Mouse (Mus musculus) midbrain, embryonic 15.5 days (tissue): ENCODE measurements around the gene Numb. TPM values are rescaled to one million over a fixed set of nuclear protein-coding genes. Genes with fewer than 3 reads are reported as not detected.

Experiments
- ATAC-seq: fragments of 200-750 bp; cut with Nextera tagmentation; replicated peaks from 2 replicates; pipeline ENCODE4 v1.8.0; 2017; ENCODE audit warnings: moderate TSS enrichment
- H3K27ac ChIP-seq: fragments of 300-500 bp; sonication (generic); 2 replicates; pipeline ENCODE4 v1.5.1; 2015; ENCODE audit warnings: mild to moderate bottlenecking, inconsistent platforms
- H3K27me3 ChIP-seq: fragments of 300-500 bp; sonication (generic); replicated peaks from 2 replicates; pipeline ENCODE4 v1.6.1; 2015; ENCODE audit warnings: inconsistent platforms
- H3K36me3 ChIP-seq: fragments of 300-500 bp; sonication (generic); replicated peaks from 2 replicates; pipeline ENCODE4 v1.6.1; 2015; ENCODE audit warnings: inconsistent platforms
- H3K4me1 ChIP-seq: fragments of 300-500 bp; sonication (generic); 2 replicates; pipeline ENCODE4 v1.6.1; 2015; ENCODE audit warnings: inconsistent platforms
- H3K4me2 ChIP-seq: fragments of 300-500 bp; sonication (generic); 2 replicates; pipeline ENCODE4 v1.6.1; 2015; ENCODE audit warnings: inconsistent platforms, mild to moderate bottlenecking, moderate library complexity
- H3K4me3 ChIP-seq: fragments of 300-500 bp; sonication (generic); 2 replicates; pipeline ENCODE4 v1.5.1; 2015; ENCODE audit warnings: mild to moderate bottlenecking, inconsistent platforms
- H3K9ac ChIP-seq: fragments of 300-500 bp; sonication (generic); 2 replicates; pipeline ENCODE4 v1.6.1; 2015; ENCODE audit warnings: mild to moderate bottlenecking, inconsistent platforms
- H3K9me3 ChIP-seq: fragments of 300-500 bp; sonication (generic); 2 replicates; pipeline ENCODE4 v1.6.1; 2016; ENCODE audit warnings: inconsistent platforms
- WGBS: fragments of 180-500 bp; shearing (Covaris S2); methylation state at CpG from one replicate; pipeline ENCODE4 v1.1.7; 2015; ENCODE audit warnings: mixed read lengths; 5-methylcytosine and 5-hydroxymethylcytosine counted together
- polyA plus RNA-seq: library from polyadenylated mRNA; unstranded; fragments of >200 nt; fragmentation: Nextera tagmentation; extraction: Ambion mirVana; gene quantifications from 2 replicates; pipeline ENCODE4 v1.2.1, GENCODE M21; 2015

The Numb gene
- polyA plus RNA-seq, 1 experiment from 2014 or later, result 17.5 TPM

- no peaks in the 10 kb centered on the region for H3K4me1 ChIP-seq
- no peak overlapping the region for H3K4me2 ChIP-seq
- peaks cover 3% of the 10 kb centered on the region; the same call in 1 of the 2 replicates for H3K36me3 ChIP-seq
- no peaks in the 10 kb centered on the region for H3K27me3 ChIP-seq
- ATAC-seq, result no peak
- H3K9ac ChIP-seq, result no peak overlapping the region
- no peak overlapping the region for H3K27ac ChIP-seq
- WGBS, result 98% methylated on average over 3 of the region's 3 CpGs
- H3K4me3 ChIP-seq, result no peak overlapping the region
- H3K9me3 ChIP-seq, result no peaks in the 10 kb centered on the region
These were observed 87.8 kb downstream of the Numb start for GRCm38 (mm10) chr12:83833979-83834378.

GRCm38 (mm10) chr12:83830424-83830823 lies 91.3 kb downstream of the Numb start:
- H3K27ac ChIP-seq, result no peak overlapping the region
- no peaks in the 10 kb centered on the region for H3K4me1 ChIP-seq
- ATAC-seq, result no peak
- H3K9ac ChIP-seq, result no peak overlapping the region
- no peaks in the 10 kb centered on the region for H3K9me3 ChIP-seq
- H3K4me2 ChIP-seq, result no peak overlapping the region
- 84% methylated on average over 3 of the region's 3 CpGs for WGBS
- no peaks in the 10 kb centered on the region for H3K27me3 ChIP-seq
- H3K36me3 ChIP-seq, result no peaks in the 10 kb centered on the region
- no peak overlapping the region for H3K4me3 ChIP-seq

GRCm38 (mm10) chr12:83816616-83817015 lies 105.1 kb downstream of the Numb start:
- no peaks in the 10 kb centered on the region for H3K4me1 ChIP-seq
- H3K4me3 ChIP-seq, result no peak overlapping the region
- H3K27ac ChIP-seq, result no peak overlapping the region
- no peaks in the 10 kb centered on the region for H3K36me3 ChIP-seq
- ATAC-seq, result no peak
- H3K9me3 ChIP-seq, result no peaks in the 10 kb centered on the region
- H3K9ac ChIP-seq, result no peak overlapping the region
- H3K4me2 ChIP-seq, result no peak overlapping the region
- H3K27me3 ChIP-seq, result no peaks in the 10 kb centered on the region
- WGBS, result 87% methylated on average over 1 of the region's 1 CpGs

GRCm38 (mm10) chr12:83811901-83812300 lies 109.8 kb downstream of the Numb start:
- Histone ChIP-seq H3K4me2 (no peak overlapping the region), H3K9ac (no peak overlapping the region), H3K36me3 (peaks cover 9% of the 10 kb centered on the region; the same call in 1 of the 2 replicates), H3K27me3 (no peaks in the 10 kb centered on the region), H3K9me3 (no peaks in the 10 kb centered on the region), H3K4me3 (no peak overlapping the region), H3K4me1 (no peaks in the 10 kb centered on the region), H3K27ac (no peak overlapping the region)
- WGBS, result 95% methylated on average over 3 of the region's 3 CpGs
- no peak for ATAC-seq

DNA sequence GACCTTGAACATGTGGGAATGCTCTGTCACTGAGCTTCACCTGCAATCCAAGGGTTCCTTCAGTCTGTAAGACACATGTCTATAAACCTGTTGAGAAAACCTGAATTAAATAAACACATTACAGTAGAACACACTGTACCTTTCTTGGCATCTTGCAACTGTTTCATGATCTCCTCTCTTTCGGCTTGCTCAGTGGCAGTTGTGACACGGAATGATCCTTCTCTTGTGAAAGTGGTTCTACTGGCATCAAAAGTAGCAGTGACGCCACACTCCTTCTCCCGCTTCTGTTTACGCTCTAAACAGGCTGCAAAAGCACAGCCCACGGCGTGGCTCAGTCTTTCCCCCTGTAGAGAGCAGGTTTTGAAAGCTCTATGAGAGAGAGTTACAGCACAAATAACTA lies 118.1 kb downstream of the Numb start:
- Histone ChIP-seq H3K4me2 (no peak overlapping the region), H3K9me3 (no peaks in the 10 kb centered on the region), H3K27ac (no peak overlapping the region), H3K27me3 (no peaks in the 10 kb centered on the region), H3K4me1 (no peaks in the 10 kb centered on the region), H3K9ac (no peak overlapping the region), H3K36me3 (peaks cover 47% of the 10 kb centered on the region), H3K4me3 (no peak overlapping the region)
- no peak for ATAC-seq
- WGBS, result 95% methylated on average over 7 of the region's 7 CpGs

DNA sequence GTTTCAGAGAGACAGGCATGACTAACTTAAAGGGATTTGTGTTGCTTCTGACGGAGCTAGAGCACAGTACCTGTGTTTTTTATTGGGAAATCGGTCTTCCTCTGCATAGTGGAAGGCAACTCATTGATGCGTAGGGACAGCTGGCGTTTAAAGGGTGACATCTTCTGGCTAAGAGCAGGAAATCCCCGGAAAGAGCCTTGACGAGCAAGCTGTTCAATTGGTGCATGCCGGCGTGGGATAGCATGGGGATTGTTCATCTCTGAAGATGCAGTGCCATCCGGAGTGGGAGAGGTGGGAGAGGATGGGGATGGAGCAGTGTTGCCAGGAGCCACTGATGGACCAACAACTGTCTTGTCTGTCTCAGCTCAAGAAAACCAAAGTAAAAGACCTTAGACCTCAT lies 120.8 kb downstream of the Numb start:
- Histone ChIP-seq H3K4me3 (no peak overlapping the region), H3K36me3 (peaks cover 28% of the 10 kb centered on the region), H3K9ac (no peak overlapping the region), H3K4me2 (no peak overlapping the region), H3K4me1 (no peaks in the 10 kb centered on the region), H3K27me3 (no peaks in the 10 kb centered on the region), H3K27ac (no peak overlapping the region), H3K9me3 (no peaks in the 10 kb centered on the region)
- 36% methylated on average over 9 of the region's 9 CpGs for WGBS
- no peak for ATAC-seq

DNA sequence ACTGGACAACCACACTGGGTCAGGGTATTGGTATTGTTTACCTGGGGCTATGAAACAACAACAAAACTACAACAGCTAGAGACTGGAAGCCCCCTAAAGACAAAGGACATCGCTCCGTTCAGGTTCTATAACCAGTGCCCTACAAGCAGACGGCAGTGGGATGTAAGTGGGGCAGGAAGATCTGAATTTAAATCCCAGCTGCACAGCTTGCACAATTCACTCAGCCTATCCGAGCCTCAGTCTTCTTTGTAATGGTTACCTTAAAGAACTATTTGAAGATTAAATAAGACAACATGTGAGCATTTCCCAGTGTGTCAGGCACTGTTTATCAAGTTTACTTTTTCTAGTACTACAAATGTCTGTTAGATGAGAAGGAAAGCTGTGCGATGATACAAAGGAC lies 123.4 kb downstream of the Numb start:
- 84% methylated on average over 5 of the region's 5 CpGs for WGBS
- H3K36me3 ChIP-seq, result peaks cover 8% of the 10 kb centered on the region

DNA sequence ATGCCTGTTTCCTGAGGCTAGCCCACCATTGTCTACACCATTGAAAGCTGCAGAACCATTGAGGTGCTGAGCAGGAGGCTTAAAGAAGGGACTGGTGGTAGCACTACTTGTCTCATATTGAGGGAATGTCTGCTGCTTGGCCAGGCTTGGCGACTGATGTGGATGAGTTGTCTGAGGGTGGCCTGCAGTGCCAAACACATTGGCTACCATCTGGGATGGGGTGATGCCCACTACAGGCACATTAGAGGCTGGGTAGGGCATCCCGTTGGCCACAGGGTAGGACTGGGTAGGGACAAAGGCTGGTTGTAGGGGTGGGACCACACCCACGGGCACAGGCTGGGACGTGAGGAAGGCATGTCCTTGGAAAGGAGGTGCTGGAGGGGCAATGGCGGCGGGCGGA lies 126.1 kb downstream of the Numb start:
- Histone ChIP-seq H3K4me3 (no peak overlapping the region), H3K36me3 (no peaks in the 10 kb centered on the region; the same call in 1 of the 2 replicates), H3K4me1 (no peaks in the 10 kb centered on the region), H3K9me3 (no peaks in the 10 kb centered on the region), H3K27me3 (no peaks in the 10 kb centered on the region), H3K27ac (no peak overlapping the region), H3K9ac (no peak overlapping the region), H3K4me2 (no peak overlapping the region)
- WGBS, result 95% methylated on average over 7 of the region's 7 CpGs
- no peak for ATAC-seq

More for the DNA sequence above, 123.4 kb downstream of the Numb start:
- no peak overlapping the region for H3K27ac ChIP-seq
- no peak for ATAC-seq
- no peak overlapping the region for H3K4me3 ChIP-seq
- no peaks in the 10 kb centered on the region for H3K4me1 ChIP-seq
- H3K4me2 ChIP-seq, result no peak overlapping the region
- no peak overlapping the region for H3K9ac ChIP-seq
- no peaks in the 10 kb centered on the region for H3K9me3 ChIP-seq
- no peaks in the 10 kb centered on the region for H3K27me3 ChIP-seq

- Histone ChIP-seq H3K27me3 (no peaks in the 10 kb centered on the region), H3K36me3 (no peaks in the 10 kb centered on the region; the same call in 1 of the 2 replicates), H3K27ac (no peak overlapping the region), H3K4me1 (no peaks in the 10 kb centered on the region), H3K4me2 (no peak overlapping the region), H3K9ac (no peak overlapping the region), H3K4me3 (no peak overlapping the region), H3K9me3 (no peaks in the 10 kb centered on the region)
- ATAC-seq, result no peak
- WGBS, result 47% methylated on average over 2 of the region's 2 CpGs
These were observed 126.7 kb downstream of the Numb start for GRCm38 (mm10) chr12:83795051-83795450.

DNA sequence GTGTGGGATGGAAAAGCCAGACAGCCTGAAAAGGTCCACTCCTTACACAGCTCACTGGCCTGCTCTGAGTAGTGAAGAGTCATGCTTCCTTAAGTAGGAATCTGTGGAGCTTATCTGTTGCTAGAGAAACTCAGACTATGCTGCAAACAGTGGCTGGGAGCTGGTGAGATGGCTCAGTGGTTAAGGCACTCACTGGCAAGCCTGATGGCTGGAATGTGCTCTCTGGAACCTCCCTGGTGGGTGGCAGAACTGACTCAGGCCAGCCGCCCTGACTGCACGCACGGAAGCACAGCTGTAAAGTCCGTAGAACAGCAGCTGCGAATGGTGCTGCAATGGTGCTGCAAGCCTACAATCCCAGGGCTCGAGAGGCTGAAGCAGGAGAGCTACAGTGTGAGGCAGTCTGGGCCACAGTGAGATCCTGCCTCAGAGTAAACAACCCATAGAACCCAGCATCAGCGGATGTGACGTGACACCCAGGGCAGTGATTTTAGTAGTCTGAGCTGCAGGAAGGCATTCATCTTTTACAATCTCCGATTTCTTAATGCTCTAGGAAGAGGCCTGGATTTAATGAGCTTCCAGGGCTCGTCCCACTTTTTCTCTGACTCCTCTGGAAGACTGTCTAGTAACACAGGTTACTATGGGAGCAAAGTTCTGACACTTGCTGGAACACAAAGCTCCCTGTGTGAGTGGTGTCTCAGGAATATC lies 128.9 kb downstream of the Numb start:
- Histone ChIP-seq H3K36me3 (no peaks in the 10 kb centered on the region), H3K4me2 (no peak overlapping the region), H3K4me3 (no peak overlapping the region), H3K27ac (no peak overlapping the region), H3K4me1 (no peaks in the 10 kb centered on the region), H3K27me3 (no peaks in the 10 kb centered on the region), H3K9me3 (no peaks in the 10 kb centered on the region), H3K9ac (no peak overlapping the region)
- ATAC-seq, result no peak
- 68% methylated on average over 10 of the region's 10 CpGs for WGBS

DNA sequence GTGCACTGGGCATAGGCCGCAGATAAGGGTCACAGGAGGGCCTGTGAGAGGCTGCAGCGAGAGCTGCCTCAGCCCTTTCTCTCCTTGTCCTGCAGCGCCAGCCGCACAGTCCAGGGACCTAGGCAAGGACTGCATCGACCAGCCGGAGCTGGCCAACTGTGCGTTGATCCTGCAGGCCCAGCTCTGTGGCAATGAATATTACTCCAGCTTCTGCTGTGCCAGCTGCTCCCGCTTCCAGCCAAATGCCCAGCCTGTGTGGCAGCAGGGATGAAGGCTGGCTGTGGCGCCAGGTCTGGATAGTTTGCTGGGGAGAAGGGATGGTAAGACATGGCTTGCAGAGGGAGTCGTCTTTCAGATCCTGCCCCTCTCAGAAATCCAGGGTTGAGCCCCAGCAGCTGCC lies 130.0 kb downstream of the Numb start:
- Histone ChIP-seq H3K4me3 (no peak overlapping the region), H3K9ac (no peak overlapping the region), H3K36me3 (no peaks in the 10 kb centered on the region), H3K27me3 (no peaks in the 10 kb centered on the region), H3K4me1 (no peaks in the 10 kb centered on the region), H3K27ac (no peak overlapping the region), H3K4me2 (no peak overlapping the region), H3K9me3 (no peaks in the 10 kb centered on the region)
- WGBS, result 80% methylated on average over 10 of the region's 10 CpGs
- no peak for ATAC-seq

- no peaks in the 10 kb centered on the region for H3K4me1 ChIP-seq
- ATAC-seq, result no peak
- no peaks in the 10 kb centered on the region for H3K36me3 ChIP-seq
- 80% methylated on average over 4 of the region's 4 CpGs for WGBS
- H3K27me3 ChIP-seq, result no peaks in the 10 kb centered on the region
- H3K9ac ChIP-seq, result no peak overlapping the region
- no peaks in the 10 kb centered on the region for H3K9me3 ChIP-seq
- H3K27ac ChIP-seq, result no peak overlapping the region
- H3K4me3 ChIP-seq, result no peak overlapping the region
- no peak overlapping the region for H3K4me2 ChIP-seq
These were observed 131.0 kb downstream of the Numb start for GRCm38 (mm10) chr12:83790749-83791148.

DNA sequence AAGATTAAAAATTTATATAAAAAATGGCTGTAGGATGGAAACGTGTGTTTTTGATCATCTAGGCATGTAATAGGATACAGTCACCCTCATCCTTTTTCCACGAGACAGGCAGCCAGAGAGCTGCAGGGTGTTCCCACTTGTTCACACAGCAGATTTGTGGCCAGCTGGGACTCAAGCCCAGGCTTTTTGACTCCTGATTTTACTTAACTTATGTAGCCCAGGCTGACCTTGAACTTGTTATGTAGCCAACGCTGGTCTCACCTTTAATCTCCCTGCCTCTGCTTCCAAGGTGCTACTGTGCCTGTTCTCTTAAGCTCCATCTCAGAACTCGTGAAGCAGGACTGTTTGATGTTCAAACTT lies 132.0 kb downstream of the Numb start:
- Histone ChIP-seq H3K36me3 (no peaks in the 10 kb centered on the region), H3K4me1 (no peaks in the 10 kb centered on the region), H3K4me2 (no peak overlapping the region), H3K4me3 (no peak overlapping the region), H3K9me3 (no peaks in the 10 kb centered on the region), H3K27ac (no peak overlapping the region), H3K27me3 (no peaks in the 10 kb centered on the region), H3K9ac (no peak overlapping the region)
- no peak for ATAC-seq
- 50% methylated on average over 4 of the region's 4 CpGs for WGBS
